Mouse (Mus musculus) adrenal gland (tissue): ENCODE results near the gene Kcnj15.

ENCODE experiments used
- intact Hi-C: fragments of 180-260 bp; cut with DNase I; formaldehyde crosslinking; loops from one replicate; pipeline ENCODE4 v1.15.1; 2025
- long read RNA-seq, 2 experiments: library from polyadenylated mRNA; unstranded; transcript quantifications; one replicate each; pipeline ENCODE4 v2.0.0; 2020; ENCODE audit warnings: borderline replicate concordance in 1 of 2; ENCODE audit not compliant: insufficient replicate concordance in 1 of 2

Kcnj15 gene
- long read RNA-seq, experiment 1 = 0 reads
- long read RNA-seq, experiment 2 = 0 reads

DNA sequence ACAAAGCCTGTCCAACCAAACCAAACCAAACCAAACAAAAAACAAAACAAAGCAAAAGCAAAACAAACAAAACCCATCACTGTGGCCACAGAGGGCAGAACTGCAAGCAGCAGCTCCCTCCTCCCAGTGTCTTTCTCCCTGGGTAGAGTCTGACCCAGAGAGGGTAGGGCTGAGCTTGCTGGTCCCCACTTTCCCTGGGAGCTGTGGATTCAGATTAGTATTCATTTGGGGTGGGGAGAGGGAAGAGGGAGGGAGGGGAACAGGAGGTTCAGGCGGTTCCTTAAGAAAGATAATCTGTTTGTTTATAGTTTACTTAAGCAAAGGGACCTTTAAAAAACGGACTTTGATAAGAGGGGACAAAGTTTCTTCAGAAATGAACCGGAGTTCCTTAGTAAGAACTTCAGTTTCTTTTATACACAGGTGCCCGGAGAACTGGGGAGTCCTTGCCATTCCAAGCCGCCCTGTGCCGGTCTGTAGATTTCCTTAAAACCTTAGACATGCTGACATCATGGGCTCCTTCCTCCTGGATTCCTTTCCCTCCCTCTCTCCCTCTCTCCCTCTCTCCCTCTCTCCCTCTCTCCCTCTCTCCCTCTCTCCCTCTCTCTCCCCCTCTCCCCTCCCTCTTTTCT is at the start of gene Kcnj15:
TSS of gene Kcnj15 (plus strand) at position 293 of the 629 bp plus-strand sequence.
- intact Hi-C loops = no loop called here

DNA sequence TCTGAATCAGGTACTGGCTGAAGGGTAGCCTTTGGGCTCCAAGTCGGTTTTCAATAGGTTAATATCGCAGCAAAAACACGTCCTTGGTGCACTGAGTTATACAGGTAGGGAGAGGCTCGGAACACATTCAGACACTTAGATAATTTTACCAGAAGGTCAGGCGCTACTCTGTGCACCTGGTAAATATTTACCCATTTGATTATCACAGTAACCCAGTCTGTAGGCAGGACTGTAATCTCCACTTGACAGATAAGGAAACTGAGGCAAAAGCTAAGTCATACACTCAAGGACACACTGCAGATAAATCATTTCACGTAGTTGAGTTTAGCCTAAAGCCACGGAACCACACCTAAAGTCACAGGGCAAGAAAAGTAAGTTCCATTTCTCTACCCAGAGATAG is 49.1 kb upstream of the Kcnj15 start:
- intact Hi-C loops = no loop called here

DNA sequence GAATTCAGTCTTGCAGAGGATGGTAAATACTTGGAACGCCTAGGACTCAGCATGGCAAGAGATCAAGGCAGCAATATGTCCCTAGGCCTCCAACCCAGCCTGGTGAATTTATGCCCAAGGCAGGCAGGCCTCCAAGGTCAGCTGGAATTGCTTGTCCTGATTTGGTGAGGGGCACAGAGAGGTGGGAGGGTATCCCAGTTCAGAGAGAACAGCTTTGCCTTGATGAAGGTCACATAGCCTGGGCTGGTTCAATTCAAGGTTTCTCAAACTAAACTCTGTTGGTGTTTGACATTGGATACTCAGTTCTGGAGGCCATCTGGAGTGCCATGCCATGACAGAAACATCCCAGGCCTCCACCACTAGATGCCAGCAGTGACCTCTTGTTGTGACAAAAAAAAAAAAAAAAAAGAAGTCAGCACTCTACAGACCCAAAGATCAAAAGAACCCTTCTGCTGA is 48.3 kb upstream of the Kcnj15 start:
- intact Hi-C loops = no loop called here

DNA sequence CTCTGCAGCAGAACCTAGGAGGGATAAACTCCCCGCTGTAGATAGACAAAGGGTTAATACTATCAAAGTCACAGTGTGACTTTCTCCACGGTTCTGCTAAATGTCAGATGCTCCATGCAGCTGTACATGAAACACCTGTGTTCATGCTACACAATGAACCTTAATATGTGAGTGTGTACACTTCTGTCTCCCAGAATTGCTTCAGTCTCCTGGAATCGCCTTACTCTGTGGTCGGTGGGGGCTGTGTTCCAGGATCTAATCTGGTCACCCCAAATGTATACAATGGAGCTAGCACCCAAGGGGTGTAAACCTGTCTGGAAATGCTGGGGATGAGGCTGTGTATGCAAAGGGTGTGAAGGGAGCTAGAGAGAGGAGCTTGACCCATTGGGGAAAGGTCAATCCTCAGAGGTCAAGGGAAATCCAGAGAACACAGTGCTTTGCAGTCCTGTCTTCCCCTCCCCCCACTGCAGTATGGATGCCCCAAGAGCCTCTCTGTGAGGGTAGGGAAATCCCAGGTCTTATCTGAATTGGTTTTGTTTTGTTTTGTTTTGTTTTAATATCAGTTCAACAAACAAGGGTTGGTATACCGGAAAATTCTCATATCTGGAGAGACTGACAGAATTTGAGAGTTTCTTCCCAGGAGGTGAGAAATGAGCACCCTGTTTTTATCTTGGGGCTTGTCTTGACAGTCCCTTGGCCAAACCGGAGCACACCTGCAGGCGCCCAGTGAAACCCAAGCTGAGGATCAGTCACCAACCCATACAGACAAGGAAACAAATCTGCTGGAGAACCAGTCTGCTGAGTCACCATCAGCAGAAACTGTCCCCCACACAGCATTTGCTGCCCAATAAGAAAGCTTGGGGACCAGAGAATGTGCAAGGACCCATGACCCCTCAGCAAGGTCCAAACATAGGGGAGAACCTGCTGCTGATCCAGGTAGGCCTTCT is 42.8 kb upstream of the Kcnj15 start:
- intact Hi-C loops = no loop called here

DNA sequence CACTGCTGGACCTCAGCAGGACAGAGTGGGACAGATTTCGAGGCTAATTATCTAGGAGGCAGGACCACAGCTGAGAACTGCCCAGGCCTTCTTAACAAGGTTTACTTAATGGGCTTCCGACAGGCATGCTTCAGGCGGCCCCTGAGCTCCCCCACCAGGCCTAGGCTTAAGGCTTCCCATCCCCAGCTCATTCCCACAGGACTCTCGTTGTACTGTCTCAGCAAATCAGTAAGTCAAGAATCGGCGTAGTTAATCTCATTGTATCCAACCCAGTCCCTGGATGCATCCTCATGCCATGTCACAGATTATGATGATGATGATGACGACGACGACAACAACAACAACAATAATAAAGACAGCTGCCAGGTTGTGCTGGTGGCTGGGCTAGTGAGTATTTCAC is 41.6 kb upstream of the Kcnj15 start:
- intact Hi-C loops = no loop called here

DNA sequence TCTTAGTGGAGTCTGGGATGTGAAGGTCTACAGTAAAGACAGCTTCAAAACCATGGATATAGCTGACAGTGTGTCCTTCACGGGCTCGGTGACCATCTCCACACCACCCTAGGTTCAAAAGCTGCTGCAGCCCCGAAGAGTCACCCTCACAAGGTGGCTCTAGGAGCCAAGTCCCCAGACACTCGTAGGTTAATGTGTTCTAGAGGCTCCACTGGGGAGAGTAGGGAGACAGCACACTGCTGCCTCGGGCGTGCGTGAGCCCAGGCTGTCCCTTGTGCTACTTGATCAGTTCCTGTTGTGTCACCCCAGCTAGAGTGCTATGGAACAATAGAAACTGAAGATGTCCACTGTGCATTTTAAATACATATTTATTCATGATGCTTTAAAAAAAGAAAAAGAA is 41.0 kb upstream of the Kcnj15 start:
- intact Hi-C loops = no loop called here

DNA sequence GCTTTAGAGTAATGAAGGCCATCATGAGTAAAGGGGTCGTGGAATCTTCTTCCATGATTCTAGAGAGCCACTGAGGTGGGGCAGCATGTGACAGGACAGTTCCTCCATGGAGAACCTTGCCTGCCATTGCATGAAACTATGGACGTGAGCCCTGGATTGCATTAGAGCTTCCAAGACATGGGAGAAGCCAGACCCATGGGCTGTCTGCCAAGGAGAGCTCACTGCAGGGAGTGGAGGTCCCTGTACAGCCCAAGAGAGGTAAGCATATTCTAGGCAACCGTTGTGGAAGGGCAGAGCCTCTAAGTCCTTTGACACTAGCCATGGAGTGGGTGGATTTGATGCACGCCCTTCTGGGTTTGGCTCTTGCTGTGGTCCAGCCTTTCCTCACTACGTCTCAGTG is 40.5 kb upstream of the Kcnj15 start:
- intact Hi-C loops = no loop called here

DNA sequence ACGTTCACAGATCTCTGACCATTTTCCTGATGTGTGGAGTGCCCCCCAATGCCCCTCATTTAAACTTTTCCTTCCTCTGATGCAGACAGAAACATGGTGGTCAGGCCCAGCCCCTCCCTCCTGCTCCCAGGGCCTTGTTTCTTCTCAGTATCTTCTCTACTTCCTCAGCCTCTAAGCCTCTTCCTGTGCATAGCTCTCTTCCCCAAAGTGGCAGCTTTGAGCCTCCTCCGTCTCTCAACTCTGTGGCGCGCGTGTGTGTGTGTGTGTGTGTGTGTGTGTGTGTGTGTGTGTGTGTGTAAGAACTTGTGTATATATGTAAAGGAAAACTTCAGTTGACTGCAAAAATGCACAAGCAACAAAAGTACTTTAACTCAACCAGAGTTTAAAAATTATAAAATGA is 38.6 kb upstream of the Kcnj15 start:
- intact Hi-C loops = no loop called here

DNA sequence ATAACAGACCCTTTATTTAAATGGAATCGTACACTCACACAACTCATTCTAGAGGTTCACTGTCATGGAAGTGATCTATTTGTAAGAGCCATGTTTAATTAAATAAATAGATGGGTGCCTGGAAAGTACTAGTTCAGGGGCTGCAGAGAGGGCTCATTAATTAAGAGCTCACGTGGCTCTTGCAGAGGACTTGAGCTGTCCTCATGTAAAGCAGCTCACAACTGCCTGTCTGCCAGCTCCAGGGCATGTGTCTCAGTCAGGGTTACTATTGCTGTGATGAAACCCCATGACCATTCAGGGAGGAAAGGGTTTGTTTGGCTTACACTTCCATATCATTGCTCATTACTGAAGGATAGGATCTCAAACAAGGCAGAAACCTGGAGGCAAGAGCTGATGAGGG is 37.9 kb upstream of the Kcnj15 start:
- intact Hi-C loops = no loop called here

DNA sequence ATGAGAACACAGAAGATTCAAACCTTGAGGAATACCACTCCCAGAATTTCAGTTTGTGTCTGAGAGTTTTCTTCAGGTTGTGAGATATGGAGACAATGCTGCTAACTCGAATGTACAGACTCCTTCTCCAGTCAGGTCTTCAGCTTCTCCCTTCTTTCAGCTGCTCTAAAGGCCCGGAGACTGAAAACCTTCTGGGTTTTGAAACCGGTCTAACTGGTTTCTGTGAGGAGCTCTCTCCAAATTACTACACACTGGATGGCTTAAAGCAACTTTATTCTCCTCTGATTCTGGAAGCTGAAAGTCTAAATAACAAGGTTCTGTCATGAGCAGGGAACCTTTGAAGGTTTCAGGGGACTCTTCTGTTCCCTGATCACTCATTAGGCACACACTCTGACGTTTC is 36.3 kb upstream of the Kcnj15 start:
- intact Hi-C loops = no loop called here

DNA sequence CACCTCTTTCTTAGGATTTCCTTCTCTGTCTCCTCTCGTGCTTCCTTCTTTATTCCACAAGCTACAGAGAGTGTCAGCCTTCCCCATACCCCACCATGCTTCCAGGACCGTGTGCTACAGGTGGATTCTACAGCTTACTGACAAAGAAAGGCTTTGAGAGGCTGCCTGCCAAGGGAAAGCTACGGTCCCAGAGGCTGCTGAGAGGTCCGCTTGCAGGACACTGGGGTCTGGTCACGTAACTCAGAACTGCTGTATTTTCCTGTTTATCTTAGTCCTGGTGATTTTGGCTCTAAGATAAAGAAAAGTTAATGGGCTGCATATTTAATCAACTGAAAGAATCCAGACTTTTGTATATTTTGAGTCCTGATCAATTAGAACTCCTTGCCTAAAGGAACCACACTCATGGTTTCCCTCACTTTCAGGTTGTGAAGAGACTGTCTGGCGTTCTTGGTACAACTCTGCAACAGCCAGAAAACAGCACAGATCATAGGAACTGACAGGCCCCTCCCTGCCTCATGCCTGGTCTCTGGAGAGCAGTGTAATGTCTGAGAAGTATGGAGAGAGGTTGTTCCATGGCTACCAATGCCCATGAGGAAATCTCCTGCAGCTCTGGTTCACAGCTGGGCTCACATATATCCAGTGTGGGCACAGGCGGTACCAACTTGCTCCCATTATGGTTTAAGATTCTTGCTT is 35.2 kb upstream of the Kcnj15 start:
- intact Hi-C loops = no loop called here

DNA sequence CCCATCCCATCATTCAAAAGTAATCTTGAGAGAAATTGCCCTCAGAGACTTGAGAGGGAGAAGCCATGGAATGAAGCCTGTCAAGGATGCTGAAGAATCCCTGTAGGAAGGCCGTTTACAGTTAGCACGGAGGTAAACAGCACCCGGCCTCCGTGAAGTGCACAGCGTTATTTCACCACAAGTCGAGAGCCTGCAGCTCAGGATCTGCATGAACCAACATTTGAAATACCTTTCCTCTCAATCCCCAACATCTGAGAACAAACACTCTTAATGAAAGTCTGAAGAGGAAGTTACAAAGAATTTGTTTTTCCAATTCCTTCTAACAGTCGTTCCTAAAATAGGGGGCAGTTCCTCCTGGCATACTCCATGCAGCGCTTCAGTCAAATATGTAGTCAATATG is 33.9 kb upstream of the Kcnj15 start:
- intact Hi-C loops = no loop called here

DNA sequence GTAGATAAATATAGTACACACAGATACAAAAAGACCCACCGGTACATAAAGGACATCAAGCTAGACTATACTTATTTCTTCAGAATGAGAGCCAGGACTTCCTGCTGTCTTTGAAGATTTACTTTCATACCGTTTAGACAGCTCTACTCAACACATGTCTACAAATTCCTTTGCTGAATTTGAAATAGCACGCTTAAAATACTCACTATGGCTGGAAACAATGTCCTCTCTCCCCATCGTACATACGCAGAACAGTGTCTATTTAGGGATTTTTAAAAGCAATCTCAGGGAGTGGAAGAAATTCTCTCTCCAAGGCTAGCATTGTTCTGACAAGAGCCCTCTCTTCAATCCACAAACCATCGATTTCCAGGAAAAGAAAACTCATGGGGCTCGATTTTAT is 32.1 kb upstream of the Kcnj15 start:
- intact Hi-C loops = no loop called here

DNA sequence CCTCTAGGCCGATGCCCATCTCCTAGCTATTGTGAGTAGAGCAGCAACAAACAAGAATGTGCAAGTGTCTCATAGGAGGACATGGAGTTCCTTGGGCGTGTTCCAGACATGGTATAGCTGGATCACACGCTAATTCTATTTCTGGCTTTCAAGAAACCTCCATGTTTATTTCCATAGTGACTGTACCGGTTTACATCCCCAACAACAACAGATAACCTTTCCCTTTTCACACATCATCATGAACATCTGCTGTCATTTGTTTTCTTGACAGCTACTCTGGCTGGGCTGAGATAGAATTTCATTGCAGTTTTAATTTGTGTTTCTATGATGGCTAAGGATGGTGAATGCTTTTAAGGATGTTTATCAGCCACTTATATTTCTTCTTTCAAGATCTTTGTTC is 25.6 kb upstream of the Kcnj15 start:
- intact Hi-C loops = no loop called here

DNA sequence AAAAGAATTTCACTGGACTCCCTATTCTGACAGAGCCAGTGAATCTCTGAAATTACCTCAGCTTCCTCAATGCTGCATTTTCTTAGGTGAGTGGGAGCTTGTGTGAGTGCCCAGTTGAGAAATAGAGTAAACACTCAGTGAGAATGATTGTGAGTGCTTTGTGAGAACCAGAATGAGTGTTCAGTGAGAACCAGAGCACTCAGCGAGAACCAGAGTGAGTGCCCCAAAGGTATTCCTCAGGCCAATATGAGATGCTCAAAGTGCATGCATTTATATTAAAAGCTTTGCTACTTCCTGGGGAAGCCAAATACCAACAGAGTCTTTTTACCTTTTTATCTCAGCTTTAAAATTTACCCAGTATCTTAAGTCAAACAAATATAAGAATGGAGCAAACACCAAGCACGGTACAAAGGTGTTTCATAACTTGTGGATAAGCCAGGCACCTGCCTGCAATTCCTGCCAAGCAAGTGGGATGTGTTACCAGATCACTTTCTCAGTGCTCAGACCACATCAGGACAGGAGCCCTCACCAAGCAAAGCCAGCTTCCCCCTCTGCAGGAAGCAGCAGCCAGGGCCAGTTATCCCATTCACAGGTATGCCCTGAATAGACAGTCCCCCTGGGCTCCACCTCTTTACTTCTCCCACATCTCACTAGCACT is 22.3 kb upstream of the Kcnj15 start:
- intact Hi-C loops = no loop called here

DNA sequence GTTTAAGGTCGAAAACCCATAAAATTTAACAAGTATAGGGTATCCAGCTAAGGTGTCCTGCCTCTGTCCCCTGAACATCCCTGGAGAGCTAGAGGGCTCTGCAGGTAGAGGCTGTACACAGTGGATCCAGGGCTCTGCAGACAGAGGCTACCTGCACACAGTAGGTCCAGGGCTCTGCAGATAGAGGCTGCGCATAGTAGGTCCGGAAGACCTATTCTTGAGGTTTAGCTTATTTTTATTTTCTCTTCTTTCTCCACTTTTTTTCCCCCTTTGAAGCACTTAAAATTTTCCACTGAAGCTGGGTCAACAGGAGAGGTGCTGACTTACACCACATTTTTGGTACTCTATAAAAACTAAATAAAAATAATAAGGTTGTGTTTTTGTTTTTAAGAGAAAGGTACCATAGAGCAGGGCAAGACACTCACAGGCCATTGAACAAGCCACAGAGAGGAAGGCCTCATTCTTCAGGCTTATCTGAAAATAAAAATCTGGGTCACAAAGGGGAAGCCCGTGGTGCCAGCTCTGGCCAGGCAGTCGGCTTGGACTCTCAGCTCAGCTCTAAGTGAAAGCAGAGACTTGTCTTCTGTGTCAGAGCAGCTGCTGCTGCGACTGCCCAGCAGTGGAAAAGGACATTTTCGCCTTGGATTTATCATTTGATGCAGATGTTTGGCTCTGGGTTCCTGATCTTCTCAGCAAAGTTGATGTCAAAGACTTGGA is 18.0 kb upstream of the Kcnj15 start:
- intact Hi-C loops = no loop called here

DNA sequence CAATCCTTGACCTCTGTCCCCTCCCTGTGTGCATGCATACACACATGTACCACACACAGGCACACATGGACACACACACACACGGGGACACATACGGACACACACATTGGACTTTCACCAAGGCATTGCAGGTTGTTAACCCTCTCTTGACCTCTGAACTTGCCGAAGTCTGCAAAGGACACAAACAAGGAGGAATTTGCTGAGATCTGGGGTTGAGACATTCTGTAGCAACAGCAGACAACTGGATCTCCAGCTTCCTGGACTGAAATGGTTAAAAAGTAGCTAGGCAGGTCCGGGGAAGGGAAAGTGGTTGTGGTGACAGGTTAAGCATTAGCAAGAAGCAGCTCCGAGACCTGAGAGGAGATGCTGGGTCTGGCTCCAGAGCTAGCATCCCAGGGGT is 16.7 kb upstream of the Kcnj15 start:
- intact Hi-C loops = no loop called here

DNA sequence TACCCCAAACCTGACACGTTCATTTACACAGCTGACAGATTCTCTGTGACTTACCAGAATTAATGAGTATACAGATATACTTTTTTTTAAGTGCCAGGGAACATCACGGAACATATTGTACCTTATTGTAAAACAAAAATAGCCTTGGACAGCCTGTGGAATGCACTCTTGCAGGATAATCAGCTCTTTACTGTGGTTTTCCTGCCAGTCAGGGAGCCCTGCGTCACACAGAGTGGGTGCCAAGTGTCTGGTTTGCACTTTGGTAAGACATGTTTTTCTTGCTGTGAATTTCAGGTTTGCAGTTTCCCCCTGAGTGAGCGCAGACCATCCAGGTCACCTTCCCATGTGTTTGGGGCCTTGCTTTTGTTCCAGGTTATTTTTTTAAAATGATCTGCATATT is 15.8 kb upstream of the Kcnj15 start:
- intact Hi-C loops = no loop called here

DNA sequence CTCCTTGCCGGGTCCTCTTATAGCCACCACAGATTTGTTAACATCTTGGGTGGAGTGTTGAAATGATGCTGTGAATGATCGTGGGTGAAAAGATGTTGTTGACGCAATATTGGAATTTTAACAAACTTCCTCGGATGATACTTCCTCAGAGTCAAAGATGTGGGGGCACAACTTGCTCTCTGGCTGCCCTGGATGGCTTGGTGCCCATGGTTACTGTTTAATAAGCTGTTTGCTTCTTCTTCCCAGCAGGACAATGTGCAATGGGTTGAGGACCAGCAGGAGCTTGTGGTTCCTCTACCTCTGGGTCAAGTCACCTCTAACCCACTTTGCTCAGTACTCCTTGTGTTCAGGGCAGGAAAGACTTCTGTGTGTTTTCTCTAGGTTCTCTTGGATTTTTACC is 15.2 kb upstream of the Kcnj15 start:
- intact Hi-C loops = no loop called here

DNA sequence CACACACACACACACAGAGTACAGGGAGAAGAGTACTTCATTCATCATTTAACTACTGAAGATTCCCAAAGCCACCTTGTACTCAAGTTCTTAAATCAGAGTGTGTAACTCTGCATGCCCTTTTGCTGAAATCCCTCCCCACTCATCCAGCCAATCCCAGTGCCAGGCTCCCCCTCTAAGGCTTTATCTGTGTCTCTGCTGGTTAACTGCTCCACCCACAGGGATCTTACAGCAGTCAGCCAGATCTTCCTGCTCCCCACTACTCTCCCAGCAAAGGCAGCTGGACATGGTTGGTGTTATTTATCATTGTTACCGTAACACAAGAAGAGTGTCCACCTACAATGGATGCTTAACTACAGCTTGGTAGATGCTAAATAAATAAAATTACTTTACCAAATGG is 14.0 kb upstream of the Kcnj15 start:
- intact Hi-C loops = no loop called here
